Mouse (Mus musculus) liver, adult 2 months (tissue): ENCODE measurements around the gene Lhfpl2. TPM values are rescaled to one million over a fixed set of nuclear protein-coding genes. Genes with fewer than 3 reads are reported as not detected.

Experiments
- DNase-seq: peaks from one replicate; pipeline ENCODE4 v3.0.0-alpha.2; 2011; ENCODE audit warnings: low read depth, low spot score; ENCODE audit errors: extremely low read depth
- H3K27ac ChIP-seq: fragments of 200-500 bp; replicated peaks from 2 replicates; pipeline ENCODE4 v1.5.1; 2012; ENCODE audit warnings: low read depth, mild to moderate bottlenecking, control low read depth, inconsistent platforms, low read length; ENCODE audit not compliant: insufficient read depth
- H3K27me3 ChIP-seq: fragments of 200-500 bp; 2 replicates; pipeline ENCODE4 v1.6.1; 2012; ENCODE audit warnings: mild to moderate bottlenecking, moderate library complexity, low read length, inconsistent platforms; ENCODE audit not compliant: control insufficient read depth, insufficient read depth
- H3K36me3 ChIP-seq: fragments of 200-500 bp; 2 replicates; pipeline ENCODE4 v1.6.1; 2012; ENCODE audit warnings: low read length, inconsistent platforms; ENCODE audit not compliant: control insufficient read depth, insufficient read depth
- H3K4me1 ChIP-seq: fragments of 200-500 bp; 2 replicates; pipeline ENCODE4 v1.6.1; 2011; ENCODE audit warnings: low read length; ENCODE audit not compliant: control insufficient read depth, insufficient read depth
- H3K4me3 ChIP-seq: fragments of 200-500 bp; 2 replicates; pipeline ENCODE4 v1.5.1; 2011; ENCODE audit warnings: low read depth, mild to moderate bottlenecking, control low read depth, low read length, moderate library complexity; ENCODE audit not compliant: insufficient read depth
- H3K79me2 ChIP-seq: fragments of 200-500 bp; 2 replicates; pipeline ENCODE4 v1.6.1; 2012; ENCODE audit warnings: inconsistent platforms, mild to moderate bottlenecking, low read length, moderate library complexity; ENCODE audit not compliant: control insufficient read depth, insufficient read depth
- H3K9ac ChIP-seq: fragments of 200-500 bp; 2 replicates; pipeline ENCODE4 v1.6.1; 2012; ENCODE audit warnings: low read depth, mild to moderate bottlenecking, control low read depth, inconsistent platforms, low read length
- CTCF ChIP-seq: fragments of 200-500 bp; IDR thresholded peaks from 2 replicates; pipeline ENCODE4 v1.5.1; 2011; ENCODE audit warnings: low read depth, low read length, control low read depth
- POLR2A ChIP-seq: fragments of 200-500 bp; IDR thresholded peaks from 2 replicates; pipeline ENCODE4 v1.6.1; 2011; ENCODE audit warnings: low read length, control low read depth; ENCODE audit not compliant: insufficient read depth; ENCODE audit errors: extremely low read depth
- WGBS: fragments of 180-500 bp; shearing (Covaris S2); methylation state at CpG from one replicate; pipeline ENCODE4 v1.1.7; 2018; 5-methylcytosine and 5-hydroxymethylcytosine counted together
- polyA plus RNA-seq: library from polyadenylated mRNA; depleted of rRNA; stranded (reverse); fragments of >200 nt; gene quantifications from 2 replicates; pipeline ENCODE4 v1.2.3, GENCODE M21; 2012
- total RNA-seq: library from RNA; depleted of rRNA; stranded (reverse); fragments of >200 nt; gene quantifications from 2 replicates; pipeline ENCODE4 v1.2.3, GENCODE M21; 2014

Gene Lhfpl2
- total and polyA plus RNA-seq, 2 experiments = 4.1 to 8.7 TPM

- H3K27me3 ChIP-seq = no peaks in the 10 kb centered on the region
- H3K79me2 ChIP-seq = no peaks in the 10 kb centered on the region
- H3K9ac ChIP-seq = no peak overlapping the region
- H3K4me3 ChIP-seq = no peak overlapping the region
- 64% methylated on average over 11 of the region's 11 CpGs for WGBS
- no peak overlapping the region for H3K27ac ChIP-seq
- TF ChIP-seq POLR2A = no peak
- no peak for TF ChIP-seq CTCF
- peaks cover 11% of the 10 kb centered on the region for H3K4me1 ChIP-seq
- no peaks in the 10 kb centered on the region for H3K36me3 ChIP-seq
- DNase-seq = no peak
Observed at GRCm38 (mm10) chr13:94178401-94179040, 120.9 kb downstream of the Lhfpl2 start.

GRCm38 (mm10) chr13:94180477-94181420 is 123.2 kb downstream of the Lhfpl2 start:
- Histone ChIP-seq H3K36me3 (no peaks in the 10 kb centered on the region), H3K79me2 (no peaks in the 10 kb centered on the region), H3K9ac (no peak overlapping the region), H3K4me3 (no peak overlapping the region), H3K27ac (no peak overlapping the region), H3K27me3 (no peaks in the 10 kb centered on the region), H3K4me1 (peaks cover 7% of the 10 kb centered on the region; the same call in 1 of the 2 replicates)
- TF ChIP-seq CTCF (no peak), POLR2A (no peak)
- WGBS = 57% methylated on average over 5 of the region's 5 CpGs
- peak; percentile 58 for DNase-seq

- no peak for DNase-seq
- Histone ChIP-seq H3K36me3 (no peaks in the 10 kb centered on the region), H3K27me3 (no peaks in the 10 kb centered on the region), H3K4me1 (peaks cover 7% of the 10 kb centered on the region; the same call in 1 of the 2 replicates), H3K27ac (no peak overlapping the region), H3K9ac (no peak overlapping the region), H3K79me2 (no peaks in the 10 kb centered on the region), H3K4me3 (no peak overlapping the region)
- TF ChIP-seq POLR2A = no peak
- no peak for TF ChIP-seq CTCF
- 81% methylated on average over 5 of the region's 5 CpGs for WGBS
Observed at GRCm38 (mm10) chr13:94182026-94182425, 124.4 kb downstream of the Lhfpl2 start.

- TF ChIP-seq CTCF = no peak
- TF ChIP-seq POLR2A = no peak
- WGBS = 76% methylated on average over 8 of the region's 8 CpGs
- DNase-seq = no peak
Observed at GRCm38 (mm10) chr13:94183372-94184021, 125.9 kb downstream of the Lhfpl2 start.

GRCm38 (mm10) chr13:94184726-94185456 is 127.3 kb downstream of the Lhfpl2 start:
- no peak for DNase-seq
- H3K27ac ChIP-seq = no peak overlapping the region
- 78% methylated on average over 10 of the region's 10 CpGs for WGBS

More at GRCm38 (mm10) chr13:94183372-94184021, 125.9 kb downstream of the Lhfpl2 start:
- Histone ChIP-seq H3K4me3 (no peak overlapping the region), H3K36me3 (no peaks in the 10 kb centered on the region), H3K27ac (no peak overlapping the region), H3K9ac (no peak overlapping the region), H3K4me1 (peaks cover 7% of the 10 kb centered on the region; the same call in 1 of the 2 replicates), H3K27me3 (no peaks in the 10 kb centered on the region), H3K79me2 (no peaks in the 10 kb centered on the region)

More at GRCm38 (mm10) chr13:94184726-94185456, 127.3 kb downstream of the Lhfpl2 start:
- H3K27me3 ChIP-seq = no peaks in the 10 kb centered on the region
- H3K9ac ChIP-seq = no peak overlapping the region
- H3K4me3 ChIP-seq = no peak overlapping the region
- peaks cover 7% of the 10 kb centered on the region; the same call in 1 of the 2 replicates for H3K4me1 ChIP-seq
- TF ChIP-seq CTCF = no peak
- no peak for TF ChIP-seq POLR2A
- H3K36me3 ChIP-seq = no peaks in the 10 kb centered on the region
- no peaks in the 10 kb centered on the region for H3K79me2 ChIP-seq
